Mouse (Mus musculus): ENCODE measurements at regions not wholly inside any gene's neighbourhood (a gene's known extent, or its start where the extent isn't known, plus 50 kb on each side); places are given as distances from the start of the nearest gene placed in this dataset.

- peak; percentile 56 for DNase-seq (ENCODE audit: inconsistent ontology term)
Measured at GRCm38 (mm10) chr7:54734039-54734438, 101.3 kb upstream of the Luzp2 start.

DNA sequence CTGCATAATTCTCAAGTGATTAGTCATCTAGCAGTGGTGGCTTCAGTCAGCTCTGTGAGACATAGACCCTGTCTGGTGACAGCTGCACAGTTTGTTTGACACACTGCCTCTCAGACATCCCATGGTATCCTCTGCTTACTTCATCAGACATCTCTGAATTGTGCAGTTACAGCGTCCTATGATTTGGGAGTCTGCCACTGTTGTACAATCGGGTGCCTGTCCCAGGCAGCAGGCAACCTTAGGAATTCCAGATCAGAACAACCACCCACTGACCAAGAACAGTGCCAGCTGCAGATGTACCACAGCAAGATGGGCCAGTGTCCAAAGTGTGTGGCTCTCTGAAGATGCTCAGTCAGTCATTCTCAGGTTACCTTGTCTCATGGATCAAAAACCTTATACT, 100.4 kb upstream of the Luzp2 start:
- DNase-seq (ENCODE audit: inconsistent ontology term) = peak; percentile 93

DNA sequence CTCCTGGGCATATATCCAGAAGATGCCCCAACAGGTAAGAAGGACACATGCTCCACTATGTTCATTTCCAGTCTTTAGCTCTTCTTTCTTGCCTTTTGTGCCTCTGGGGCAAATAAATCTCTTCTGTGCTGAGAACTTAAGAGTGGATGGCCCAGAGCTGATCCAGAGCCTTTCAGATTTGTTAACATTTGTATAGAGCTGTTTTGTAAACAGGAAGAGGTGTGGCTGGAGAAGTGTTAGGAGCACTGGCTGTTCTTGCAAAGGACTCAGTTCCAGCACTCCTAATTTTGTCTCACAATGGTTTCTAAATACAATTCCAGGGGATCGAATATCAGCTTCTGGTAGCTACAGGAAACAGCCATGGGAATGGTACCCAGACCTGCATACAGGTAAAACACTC, 68.0 kb upstream of the Luzp2 start:
- DNase-seq (ENCODE audit: inconsistent ontology term) = no peak

- no peak for DNase-seq (ENCODE audit: inconsistent ontology term)
Measured at GRCm38 (mm10) chr7:54768683-54769082, 66.6 kb upstream of the Luzp2 start.

- DNase-seq (ENCODE audit: inconsistent ontology term) = peak; percentile 82
Measured at GRCm38 (mm10) chr7:54781939-54782520, 53.3 kb upstream of the Luzp2 start.

- DNase-seq (ENCODE audit: inconsistent ontology term) = no peak
Measured at GRCm38 (mm10) chr7:54782604-54783003, 52.7 kb upstream of the Luzp2 start.

DNA sequence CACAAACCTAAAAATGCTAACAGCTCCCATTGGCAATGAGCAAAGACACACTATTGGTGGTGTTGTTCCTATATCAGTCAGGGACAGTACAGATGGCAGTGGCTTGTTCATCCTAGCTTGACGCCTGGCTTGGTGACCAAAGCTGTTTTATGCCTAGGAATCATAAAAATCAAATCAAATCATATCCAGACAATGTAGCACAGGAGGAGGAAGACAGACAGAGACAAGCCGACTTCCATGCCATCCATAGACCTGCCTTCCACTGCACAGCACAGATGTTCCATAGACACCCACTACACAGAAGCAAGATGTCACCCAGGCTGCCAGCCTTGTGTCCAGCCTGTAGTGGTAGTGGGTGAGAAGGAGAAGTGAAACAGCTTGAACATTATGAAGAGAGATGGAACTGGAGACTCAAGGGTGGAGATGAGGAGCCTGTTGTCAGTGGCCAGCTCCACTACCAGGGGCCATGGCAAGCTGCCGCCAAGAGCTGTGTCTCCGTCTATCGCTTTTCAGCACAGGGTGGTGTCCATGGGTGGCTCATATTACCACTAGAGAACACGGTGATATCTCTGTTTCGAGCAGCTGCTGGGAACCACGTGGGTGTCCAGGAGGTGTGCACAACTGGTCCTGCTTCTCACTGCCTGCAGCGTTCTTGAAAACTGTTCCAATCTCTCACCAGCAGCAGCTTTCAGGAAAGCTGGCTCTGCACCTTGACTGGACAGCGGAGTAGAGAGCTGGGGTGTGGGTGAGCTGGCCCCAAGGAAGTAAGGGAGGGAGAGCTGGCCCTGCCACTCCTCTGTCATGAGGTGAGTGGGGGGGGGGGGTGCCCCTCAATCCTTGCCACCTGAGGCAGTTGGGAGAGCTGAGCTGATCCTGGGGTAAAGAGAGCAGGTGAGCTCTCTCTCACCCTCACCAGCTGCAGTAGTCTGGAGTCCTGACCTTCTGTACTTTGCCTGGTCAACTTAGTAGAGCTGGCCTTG, 51.5 kb upstream of the Luzp2 start:
- no peak for DNase-seq (ENCODE audit: inconsistent ontology term)
